Mouse (Mus musculus) c-Kit-negative CD71-positive TER-119-positive erythroid progenitor cells, embryonic 14.5 days (primary cell): Measurements from ENCODE around the gene Lrrc29.

ENCODE experiments used
- DNase-seq: peaks from one replicate; pipeline ENCODE4 v3.0.0-alpha.2; 2013; ENCODE audit warnings: low read depth, low spot score

The Lrrc29 gene

DNA sequence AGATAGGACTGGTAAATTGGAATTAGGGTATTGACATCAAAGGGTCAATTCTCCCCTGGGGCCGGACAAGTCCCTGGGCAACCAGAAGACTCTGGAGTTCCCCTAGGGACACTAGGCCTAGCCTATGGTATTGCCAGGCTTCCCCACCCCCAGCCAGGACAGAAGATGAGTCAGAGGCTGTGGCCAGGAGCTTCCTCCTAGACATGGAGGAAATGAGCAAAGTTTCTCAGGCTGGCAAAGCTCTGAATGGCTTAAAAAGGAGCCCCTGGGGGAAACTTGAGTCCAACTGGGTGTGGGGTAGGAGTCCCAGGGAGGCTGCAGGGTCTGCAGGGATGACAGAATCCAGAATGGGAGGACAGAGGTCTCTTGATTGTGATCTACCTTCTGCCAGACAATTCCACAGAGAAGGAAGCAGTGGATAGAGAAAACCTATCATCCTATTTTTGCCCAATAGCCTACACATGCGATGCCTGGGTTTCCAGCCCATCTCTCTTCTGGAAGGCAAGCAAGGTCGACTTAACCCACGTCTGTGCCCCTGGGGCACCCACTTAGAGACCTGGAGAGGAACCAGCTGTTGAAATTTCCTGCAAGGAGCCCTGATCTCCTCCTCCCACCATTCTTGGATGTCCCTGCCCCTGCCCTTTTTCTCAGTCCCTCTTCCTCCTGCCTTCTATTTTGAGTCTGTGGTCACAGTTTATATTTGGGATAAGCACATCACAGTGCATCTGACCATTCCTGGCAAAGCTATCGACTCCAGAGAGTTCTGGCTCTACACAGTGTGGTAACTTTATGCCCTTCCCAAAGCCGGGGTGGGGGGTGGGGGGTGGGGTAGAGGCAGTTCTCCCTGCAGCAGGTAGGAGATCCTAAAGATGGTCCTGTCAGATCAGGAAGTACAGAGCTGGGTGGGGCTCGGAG is 19.2 kb upstream of the Lrrc29 start:
- no peak for DNase-seq

DNA sequence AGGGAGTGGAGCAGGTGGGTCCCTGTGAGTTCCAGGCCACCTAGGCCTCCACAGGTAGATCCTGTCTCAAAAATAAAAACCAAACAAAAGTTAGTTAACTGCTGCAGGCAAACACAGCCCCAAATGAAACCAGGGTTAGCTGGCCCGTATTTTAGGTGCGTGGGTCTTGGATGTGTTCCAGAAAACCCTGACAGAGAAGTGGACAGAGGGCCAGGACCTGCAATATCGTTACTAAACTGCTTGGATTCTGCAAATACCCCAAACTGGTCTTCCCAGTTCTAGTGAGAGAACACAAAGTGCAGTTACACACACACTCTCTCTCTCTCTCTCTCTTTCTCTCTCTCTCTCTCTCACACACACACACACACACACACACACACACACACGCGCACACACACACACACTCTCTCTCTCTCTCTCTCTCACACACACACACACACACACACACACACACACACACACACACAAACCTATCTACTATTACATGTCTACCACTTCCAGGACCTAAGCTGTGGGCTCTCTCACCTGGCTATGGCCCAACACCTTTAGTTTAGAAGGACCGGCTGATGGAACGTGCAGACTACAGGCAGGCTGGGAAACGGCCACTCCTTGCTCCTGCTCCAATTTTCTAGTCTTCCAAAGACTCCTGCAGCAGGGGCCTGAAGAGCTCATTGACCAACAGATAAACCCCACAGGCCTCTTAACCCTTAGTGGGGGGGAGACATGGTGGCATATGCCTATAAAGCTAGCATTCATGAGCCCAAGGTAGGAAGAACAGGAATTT is 17.9 kb upstream of the Lrrc29 start:
- DNase-seq: no peak

DNA sequence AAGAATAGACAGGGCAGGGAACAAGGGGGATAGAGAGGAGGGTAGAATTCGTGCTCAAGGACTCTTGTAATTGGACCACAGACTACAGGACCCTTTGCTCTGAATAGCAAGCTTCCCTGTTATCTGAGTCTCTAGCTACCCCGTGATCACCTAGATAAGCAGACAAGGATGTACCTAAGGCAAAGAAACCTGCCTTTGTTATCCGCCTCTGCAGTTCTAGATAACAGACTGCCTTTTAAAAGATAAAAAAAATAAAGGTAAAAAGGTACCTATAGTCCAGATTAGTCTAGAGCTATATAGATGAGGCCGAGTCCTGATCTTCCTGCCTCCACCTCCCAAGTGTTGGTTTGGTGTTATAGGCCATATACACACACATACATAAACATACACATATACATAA is 16.7 kb upstream of the Lrrc29 start:
- DNase-seq: no peak

DNA sequence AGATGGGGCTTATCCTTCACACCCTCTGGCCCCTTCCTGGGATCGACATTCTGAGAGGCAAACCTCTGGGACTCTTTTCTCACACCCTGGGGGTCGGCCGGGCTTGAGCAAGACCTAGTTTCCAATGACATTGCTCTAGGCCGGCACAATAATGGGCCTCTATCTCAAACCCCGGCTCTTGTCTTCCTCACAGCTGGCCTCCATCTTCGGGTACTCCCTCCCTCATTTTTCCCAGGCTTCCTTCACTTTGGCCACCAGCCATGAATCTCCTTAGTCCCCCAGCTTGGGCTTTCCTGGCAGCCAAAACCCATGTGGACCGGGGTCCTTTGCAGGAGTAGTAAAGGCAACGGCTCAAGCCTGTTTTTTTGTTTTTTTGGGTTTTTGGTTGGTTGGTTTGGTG is 15.3 kb upstream of the Lrrc29 start:
- no peak for DNase-seq

DNA sequence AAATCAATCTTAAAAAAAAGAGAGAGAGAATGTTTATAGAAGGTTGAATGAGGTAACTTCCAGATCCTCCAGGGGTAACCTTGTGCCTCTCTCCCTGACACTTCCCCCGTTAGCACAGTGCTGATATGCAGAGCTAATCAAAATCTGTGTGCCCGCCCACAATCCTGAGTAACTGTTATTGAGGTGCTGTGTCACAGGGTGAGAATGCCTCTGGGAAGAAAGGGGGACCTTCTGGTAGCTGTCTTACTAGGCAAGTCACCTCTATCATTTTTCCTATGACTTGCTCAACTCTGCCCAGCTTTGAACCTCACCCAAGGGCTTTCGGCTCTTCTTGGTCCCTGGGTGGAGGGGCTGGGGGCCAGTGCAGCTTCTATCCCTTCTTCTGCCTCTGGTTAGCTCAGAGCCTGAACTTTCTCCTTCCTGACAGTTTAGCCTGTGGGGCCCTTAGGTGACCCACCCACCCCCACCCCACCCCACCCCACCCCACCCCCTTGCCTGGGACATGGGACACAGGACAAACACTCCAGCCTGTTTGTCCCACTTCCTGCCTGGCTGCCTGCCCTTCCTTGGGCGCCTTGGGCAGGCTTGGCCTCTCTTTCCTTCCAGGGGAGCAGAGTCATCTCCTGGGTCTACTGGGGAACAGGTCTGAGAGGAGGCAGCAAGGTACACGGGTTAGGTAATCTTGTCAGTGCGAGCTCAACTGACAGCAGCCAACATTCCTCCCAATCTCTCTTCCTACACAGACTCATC is 14.0 kb upstream of the Lrrc29 start:
- DNase-seq: no peak

DNA sequence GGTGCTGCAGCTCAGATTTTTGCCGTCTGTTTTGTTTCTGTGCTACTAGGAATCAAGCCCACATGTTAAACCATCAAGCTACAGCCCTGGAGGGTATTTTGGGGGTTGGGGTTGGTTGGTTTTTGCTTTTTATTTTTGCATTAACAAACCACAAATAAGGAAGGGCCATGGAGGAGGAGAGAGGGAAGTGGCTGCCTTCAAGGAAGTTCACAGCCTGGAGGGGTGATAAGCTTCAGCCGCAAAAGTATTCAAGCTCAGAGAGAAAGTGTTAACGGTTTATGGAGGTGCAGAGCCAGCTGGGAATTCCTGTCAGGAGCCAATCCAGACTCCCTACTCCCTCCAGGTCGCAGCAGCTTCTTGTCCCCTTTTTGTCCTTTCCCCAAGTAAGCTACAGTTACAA is 12.9 kb upstream of the Lrrc29 start:
- no peak for DNase-seq

DNA sequence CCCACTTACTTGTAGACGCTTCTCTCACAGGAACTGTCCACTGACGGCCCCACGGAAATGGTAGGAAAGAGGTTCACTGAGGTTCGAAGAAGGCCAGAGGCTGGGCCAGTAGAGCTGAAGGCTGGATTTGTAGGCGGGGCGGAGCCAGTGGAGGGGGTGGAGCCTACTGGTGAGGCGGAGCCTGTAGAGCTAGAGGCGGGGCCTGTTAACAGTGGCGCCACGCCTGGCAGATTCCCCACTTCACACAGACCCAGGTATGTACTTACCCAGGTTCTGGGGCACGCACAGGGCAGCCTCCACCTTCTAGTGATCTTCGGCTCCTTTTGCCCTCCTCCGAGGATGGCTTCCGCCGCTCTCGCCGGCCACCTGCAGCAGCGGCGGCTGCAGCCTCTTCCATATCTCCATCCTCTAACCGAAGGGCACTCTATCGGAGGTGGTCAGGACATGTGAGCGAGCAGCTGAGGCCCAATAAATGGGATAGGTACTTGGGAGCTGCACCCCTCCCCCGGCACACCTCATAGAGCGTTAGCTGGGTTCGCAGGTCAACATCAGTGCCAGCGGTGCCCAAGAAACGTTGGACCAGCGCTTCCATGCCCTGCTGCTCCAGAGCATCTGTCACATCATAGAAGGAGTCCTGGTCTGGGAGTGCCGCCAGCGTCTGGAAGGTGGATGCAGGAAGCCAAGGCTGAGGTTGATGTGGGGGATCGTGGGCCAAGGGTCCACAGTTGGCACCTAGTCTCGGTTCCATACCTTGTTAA is 10.5 kb upstream of the Lrrc29 start:
- DNase-seq: no peak

DNA sequence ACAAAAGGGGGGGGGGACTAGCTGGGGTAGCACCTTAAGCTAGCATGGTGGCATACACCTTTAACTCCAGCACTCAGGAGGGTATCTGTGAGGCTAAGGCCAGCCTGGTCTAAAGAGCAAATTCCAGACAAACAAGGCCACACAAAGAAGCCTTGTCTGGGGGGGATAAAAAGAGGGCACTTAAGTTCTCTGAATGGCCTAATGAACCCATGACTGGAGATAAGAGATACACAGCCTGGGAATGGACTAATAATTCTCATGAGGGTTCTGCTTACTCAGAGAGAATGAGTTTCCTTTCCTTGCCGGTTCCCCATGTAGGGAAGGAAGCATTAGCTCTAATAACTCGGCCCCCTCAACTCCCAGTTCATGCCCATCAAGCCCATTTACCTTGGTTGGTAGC is 6.4 kb upstream of the Lrrc29 start:
- no peak for DNase-seq

DNA sequence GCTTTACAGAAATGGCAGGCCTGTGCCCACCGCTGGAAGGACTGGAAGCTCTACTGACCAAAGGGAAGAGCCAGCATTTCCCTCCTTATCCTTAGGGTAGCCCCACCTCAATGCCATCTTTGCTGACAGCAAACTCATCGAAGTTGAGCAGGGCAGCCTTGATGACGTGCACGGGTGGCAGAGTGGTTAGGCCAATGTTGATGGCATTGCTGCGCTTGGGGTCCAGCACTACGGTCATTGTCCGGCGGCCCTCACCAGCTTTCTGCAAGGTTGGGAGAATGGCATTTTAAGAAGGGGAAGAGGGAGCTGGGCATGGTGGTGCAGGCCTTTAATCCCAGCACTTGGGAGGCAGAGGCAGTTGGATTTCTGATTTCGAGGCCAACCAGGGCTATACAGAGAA is 5.9 kb upstream of the Lrrc29 start:
- no peak for DNase-seq

DNA sequence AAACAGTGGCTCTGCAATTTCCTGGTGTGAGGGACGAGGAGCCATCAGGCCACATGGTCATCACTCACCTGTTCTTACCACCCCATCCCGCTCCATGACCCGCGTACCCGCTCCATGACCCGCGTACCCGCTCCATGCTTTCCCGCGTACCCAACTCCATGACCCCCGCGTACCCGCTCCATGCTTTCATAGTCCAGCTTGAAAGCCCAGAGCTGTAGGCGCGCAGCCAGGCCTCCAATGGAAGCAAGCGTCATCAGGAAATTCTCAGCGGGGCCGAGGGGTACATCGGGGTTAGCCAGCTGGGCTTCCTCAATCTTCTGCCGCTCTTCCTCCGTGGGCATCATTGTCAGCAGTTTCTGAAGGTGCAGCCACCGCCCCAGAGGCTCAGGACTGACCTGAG is 5.4 kb upstream of the Lrrc29 start:
- no peak for DNase-seq

DNA sequence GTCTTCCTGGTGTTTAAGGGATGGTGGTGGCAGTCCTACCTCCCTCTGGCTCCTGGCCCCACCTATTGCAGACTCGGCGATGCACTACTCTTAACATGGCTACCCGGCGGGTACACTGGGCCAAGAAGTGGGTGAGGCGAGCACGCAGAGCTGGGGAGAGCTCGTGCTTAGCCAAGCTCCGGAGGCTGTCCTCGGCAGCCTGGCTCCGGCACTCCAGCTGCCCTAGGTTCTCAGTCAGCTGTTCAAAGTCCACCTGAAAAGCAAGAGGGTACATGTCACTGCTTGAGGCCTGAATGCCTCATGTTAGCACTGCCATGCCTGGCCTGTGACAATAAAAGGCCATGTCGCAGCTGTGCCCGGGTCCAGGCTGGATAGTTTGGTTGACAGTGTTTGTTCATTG is 4.2 kb upstream of the Lrrc29 start:
- DNase-seq: no peak

DNA sequence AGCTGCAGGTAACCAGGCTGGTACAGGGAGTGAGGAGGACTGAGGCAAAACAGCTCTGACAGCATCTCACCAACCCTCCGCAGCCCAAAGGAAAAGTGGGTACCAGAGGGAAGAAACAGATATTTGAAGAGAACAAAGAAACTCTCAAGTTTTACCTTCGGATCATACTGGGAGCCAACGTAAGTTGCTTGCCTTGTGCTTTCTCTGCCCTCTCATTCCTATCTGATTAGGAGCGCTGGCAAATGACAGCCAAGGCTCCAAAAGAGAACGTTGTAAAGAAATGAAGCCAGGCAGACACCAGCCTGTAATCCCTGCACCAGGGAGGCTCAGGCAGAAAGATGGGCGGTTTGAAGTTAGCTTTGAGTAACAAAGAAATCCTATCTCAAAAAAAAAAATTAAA is 890 bp upstream of the Lrrc29 start:
- DNase-seq: no peak

DNA sequence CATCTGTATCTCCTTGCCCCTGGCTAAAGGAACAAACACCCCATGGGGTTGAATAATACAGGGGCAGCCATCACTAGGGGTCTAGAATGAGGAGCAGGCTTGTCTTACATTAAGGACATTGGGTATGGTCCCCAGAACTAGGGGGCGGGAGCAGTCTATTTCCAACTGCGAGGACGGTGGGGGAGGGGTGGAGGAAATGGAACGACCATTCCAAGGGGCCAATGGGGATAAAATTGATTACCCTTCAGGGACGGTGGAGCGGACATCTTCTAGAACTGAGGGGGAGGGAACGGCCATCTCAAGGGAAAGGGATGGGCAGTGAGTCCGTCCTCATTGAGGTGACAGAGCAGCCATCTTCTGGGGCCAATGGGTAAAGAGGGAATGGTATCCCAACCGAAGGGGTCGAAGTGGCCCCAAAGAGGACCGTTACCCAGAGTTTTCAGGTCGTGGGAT is 411 bp downstream of the Lrrc29 start:
- DNase-seq: no peak

DNA sequence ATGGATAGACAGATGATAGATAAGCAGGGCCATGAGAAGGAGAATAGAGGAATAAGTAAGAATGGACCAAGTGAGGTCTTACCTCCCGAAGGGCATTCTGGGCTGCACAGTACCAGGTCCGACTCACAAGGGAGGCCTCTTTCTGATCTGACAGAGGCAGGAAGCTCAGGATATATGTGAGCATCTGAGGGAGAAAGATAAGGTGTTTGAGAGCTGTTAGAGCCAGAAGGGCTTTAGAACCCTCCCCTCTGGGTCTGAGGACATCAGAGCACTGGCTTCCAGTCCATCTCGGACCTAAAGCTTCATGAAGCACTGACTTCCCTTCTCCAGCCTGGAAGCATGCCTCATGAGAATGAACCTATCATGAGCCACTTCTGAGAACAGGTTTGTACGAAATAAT is 2.9 kb downstream of the Lrrc29 start:
- peak; percentile 75 for DNase-seq

DNA sequence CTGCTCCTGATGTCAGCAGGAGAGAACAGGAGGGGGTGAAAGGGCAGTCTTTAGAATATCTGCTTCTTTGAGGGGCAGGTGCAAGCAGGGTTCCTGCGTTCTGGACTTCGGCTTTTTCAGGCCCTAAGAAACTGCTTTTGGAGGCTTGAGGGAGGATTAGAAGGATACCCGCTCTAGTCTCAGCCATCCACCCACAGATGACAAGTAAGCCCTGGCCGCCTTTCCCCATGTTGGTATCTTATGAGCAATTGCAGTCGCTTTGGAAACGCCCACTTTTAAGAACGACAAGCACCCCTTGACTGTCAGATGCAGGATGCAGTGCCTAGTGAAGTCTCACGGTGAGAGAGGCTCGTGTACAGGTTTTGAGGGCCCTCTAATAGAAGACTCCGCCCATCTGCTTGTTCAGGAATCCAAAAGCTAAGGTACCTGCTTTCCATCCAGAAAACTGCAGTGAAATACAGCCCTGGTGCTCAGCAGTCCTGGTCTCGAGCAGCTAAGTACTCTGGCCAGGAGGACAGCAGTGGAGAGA is 7.4 kb downstream of the Lrrc29 start:
- DNase-seq: no peak

DNA sequence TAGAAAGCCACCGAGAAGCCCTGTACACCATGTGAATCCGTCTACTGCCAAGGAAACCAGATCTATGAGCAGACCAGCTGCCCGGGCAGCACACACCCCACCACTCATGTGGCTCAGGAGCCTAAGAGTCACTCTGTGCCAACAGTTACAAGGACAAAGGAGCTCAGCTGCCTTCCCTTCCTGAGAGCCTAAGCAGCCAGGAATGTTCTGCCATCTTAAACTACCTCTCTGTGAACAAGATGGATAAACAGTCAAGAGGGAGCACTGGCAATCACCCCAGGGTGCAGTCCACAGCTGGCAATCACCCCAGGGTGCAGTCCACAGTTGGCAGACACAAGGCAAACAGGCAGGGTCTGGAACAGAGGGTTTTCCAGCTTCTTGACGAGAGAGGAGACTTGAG is 8.1 kb downstream of the Lrrc29 start:
- no peak for DNase-seq

DNA sequence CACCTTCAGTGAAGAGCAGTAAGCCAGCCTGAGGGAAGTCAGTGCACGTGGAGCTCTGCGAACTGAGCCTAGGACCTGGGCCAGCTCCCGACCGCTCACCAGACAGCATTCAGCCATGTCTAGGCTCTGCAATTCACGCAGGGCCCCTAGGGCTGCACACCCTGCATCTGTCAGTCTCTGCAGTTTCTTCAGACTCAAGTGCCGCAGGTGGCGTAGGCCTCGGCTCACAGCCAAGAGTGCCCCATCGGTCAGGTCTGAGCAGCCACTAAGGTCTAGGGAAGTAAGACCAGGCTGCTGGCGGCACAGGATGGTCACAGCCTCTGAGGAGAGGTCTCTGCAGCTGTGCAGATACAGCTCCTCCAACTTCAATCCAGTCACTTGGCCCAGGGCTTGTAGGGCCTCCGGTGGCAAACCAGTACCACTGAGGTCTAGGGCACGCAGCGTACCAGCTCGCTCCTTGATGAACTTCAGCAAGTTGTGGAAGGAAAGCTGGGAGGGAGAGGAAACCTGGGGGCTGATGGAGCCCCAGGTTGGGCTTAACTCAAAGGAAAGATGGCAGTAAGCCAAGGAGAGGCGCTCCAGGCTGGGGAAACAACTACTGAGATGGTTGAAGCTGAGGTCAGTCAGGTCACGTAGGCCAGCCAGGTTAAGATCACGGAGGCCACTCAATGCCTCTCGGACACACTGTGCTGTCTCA is 10.9 kb downstream of the Lrrc29 start:
- no peak for DNase-seq

DNA sequence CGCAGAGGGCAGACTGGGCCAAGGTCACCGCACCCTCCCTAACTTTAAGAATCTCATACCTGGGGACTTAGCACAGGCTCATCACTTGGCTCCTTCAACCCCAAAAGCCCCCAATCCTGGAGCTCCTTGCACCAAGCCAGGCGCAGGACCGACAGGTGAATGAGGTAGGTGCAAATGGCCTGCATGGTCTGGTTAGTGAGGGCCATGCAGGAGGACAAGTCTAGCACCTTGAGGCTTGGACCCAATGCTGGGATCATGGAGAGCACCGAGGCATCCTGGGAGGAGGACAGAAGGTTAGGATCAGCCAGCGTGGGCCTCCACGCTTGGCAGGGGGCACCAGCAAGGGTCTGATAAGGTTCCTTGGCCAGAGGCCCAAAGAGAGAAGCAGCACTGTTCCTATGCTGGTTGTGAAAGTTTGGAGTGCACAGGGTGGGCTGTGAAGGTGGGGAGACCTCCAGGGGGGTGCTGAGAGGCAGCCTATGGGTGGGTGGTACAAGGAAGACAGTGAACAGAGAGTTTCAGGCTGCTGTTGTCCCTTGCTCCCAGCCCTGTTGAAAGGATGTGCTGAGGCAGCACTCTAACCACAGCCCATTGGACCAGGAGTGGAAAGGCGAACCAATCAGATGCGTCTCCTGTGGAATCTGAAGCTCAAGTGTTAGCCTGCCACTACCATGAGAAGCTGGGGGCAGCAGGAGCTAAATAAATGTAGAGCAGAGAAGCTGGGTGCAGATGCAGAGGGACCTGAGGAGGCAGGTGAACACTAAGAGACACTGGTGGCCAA is 12.3 kb downstream of the Lrrc29 start:
- DNase-seq: no peak

DNA sequence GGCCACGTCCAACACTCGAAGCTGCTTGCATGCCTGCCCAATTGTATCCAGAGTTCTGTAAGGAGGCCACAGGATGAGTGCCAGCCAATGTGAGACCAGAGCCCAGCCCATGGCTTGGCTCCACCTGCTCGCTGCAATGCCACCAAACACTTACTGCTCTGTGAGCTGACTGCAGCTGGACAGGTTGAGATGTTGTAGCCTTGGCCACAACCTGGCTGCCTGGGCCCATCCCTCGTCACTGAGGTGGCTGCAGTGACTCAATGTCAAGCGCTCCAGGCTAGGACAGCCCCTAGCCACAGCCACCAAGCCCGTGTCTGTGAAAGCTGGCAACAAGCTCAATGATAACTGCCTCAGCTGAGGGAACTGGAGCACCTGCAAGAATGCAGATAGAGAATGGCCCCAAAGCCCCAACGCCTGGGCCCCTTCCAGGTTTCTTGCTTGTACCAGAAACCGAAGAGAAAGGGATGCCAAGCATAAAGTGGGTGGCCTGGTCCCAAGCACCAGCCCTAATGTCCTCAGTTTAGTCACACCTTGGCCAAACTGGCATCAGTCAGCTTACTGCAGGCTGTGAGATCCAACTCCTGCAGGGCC is 13.1 kb downstream of the Lrrc29 start:
- no peak for DNase-seq
